Mouse (Mus musculus): ENCODE measurements around the gene Numa1.
"Not testable (repeated sequence)": the region's sequence is repeated elsewhere in the genome, so short reads cannot be mapped to it uniquely, and the experiment has no call there.

Gene Numa1

GRCm38 (mm10) chr7:102025187-102026119 is 91.5 kb downstream of the Numa1 start:
- no peak for DNase-seq (ENCODE audit: extremely low read depth, insufficient read length, low spot score)

GRCm38 (mm10) chr7:102034904-102035303 is 101.0 kb downstream of the Numa1 start:
- DNase-seq (ENCODE audit: extremely low read depth, insufficient read length, low spot score), result no peak

GRCm38 (mm10) chr7:102035534-102035933 is 101.6 kb downstream of the Numa1 start:
- no peak for DNase-seq (ENCODE audit: extremely low read depth, insufficient read length, low spot score)

- no peak for DNase-seq (ENCODE audit: extremely low read depth, insufficient read length, low spot score)
These were observed 103.4 kb downstream of the Numa1 start for GRCm38 (mm10) chr7:102037318-102037717.

- no peak for DNase-seq (ENCODE audit: extremely low read depth, insufficient read length, low spot score)
These were observed 108.4 kb downstream of the Numa1 start for GRCm38 (mm10) chr7:102042314-102042713.

- not testable (repeated sequence) for DNase-seq (ENCODE audit: extremely low read depth, insufficient read length, low spot score)
These were observed 114.6 kb downstream of the Numa1 start for GRCm38 (mm10) chr7:102048524-102048923.

- DNase-seq (ENCODE audit: extremely low read depth, insufficient read length, low spot score), result no peak
These were observed 127.4 kb downstream of the Numa1 start for GRCm38 (mm10) chr7:102061353-102061752.

- DNase-seq (ENCODE audit: extremely low read depth, insufficient read length, low spot score), result no peak
These were observed 128.3 kb downstream of the Numa1 start for GRCm38 (mm10) chr7:102062203-102062602.

- DNase-seq (ENCODE audit: extremely low read depth, insufficient read length, low spot score), result no peak
These were observed 130.0 kb downstream of the Numa1 start for GRCm38 (mm10) chr7:102063891-102064290.
